Mouse (Mus musculus) kidney, embryonic 15.5 days (tissue): ENCODE data around the gene Hpn. TPM values are rescaled to one million over a fixed set of nuclear protein-coding genes. Genes with fewer than 3 reads are reported as not detected.
A peak's percentile ranks its signal among the peaks of the same experiment; 100 is the strongest.

Experiments
- ATAC-seq: fragments of 200-750 bp; cut with Nextera tagmentation; replicated peaks from 2 replicates; pipeline ENCODE4 v1.8.0; 2017; ENCODE audit warnings: moderate TSS enrichment; ENCODE audit not compliant: low FRiP score
- H3K27ac ChIP-seq: fragments of 300-500 bp; sonication (generic); 2 replicates; pipeline ENCODE4 v1.5.1; 2015; ENCODE audit warnings: mild to moderate bottlenecking, inconsistent platforms
- H3K27me3 ChIP-seq: fragments of 300-500 bp; sonication (generic); 2 replicates; pipeline ENCODE4 v1.6.1; 2015; ENCODE audit warnings: inconsistent platforms
- H3K36me3 ChIP-seq: fragments of 300-500 bp; sonication (generic); 2 replicates; pipeline ENCODE4 v1.6.1; 2015; ENCODE audit warnings: inconsistent platforms
- H3K4me1 ChIP-seq: fragments of 300-500 bp; sonication (generic); 2 replicates; pipeline ENCODE4 v1.6.1; 2015; ENCODE audit warnings: inconsistent platforms
- H3K4me2 ChIP-seq: fragments of 300-500 bp; sonication (generic); 2 replicates; pipeline ENCODE4 v1.6.1; 2015; ENCODE audit warnings: moderate library complexity, mild to moderate bottlenecking, inconsistent platforms
- H3K4me3 ChIP-seq: fragments of 300-500 bp; sonication (generic); replicated peaks from 2 replicates; pipeline ENCODE4 v1.5.1; 2015; ENCODE audit warnings: mild to moderate bottlenecking, inconsistent platforms
- H3K9ac ChIP-seq: fragments of 300-500 bp; sonication (generic); 2 replicates; pipeline ENCODE4 v1.6.1; 2015; ENCODE audit warnings: mild to moderate bottlenecking, inconsistent platforms
- H3K9me3 ChIP-seq: fragments of 300-500 bp; sonication (generic); replicated peaks from 2 replicates; pipeline ENCODE4 v1.6.1; 2016; ENCODE audit warnings: inconsistent platforms
- WGBS: fragments of 180-500 bp; shearing (Covaris S2); methylation state at CpG from one replicate; pipeline ENCODE4 v1.1.7; 2015; ENCODE audit warnings: mixed read lengths; 5-methylcytosine and 5-hydroxymethylcytosine counted together
- polyA plus RNA-seq: library from polyadenylated mRNA; unstranded; fragments of >200 nt; fragmentation: Nextera tagmentation; extraction: Ambion mirVana; gene quantifications from 2 replicates; pipeline ENCODE4 v1.2.1, GENCODE M21; 2015

Hpn gene
- polyA plus RNA-seq, 1 experiment from 2014 or later, result 45.0 TPM

- WGBS, result 89% methylated on average over 10 of the region's 10 CpGs
- no peak for ATAC-seq
- H3K27ac ChIP-seq, result no peak overlapping the region
- H3K36me3 ChIP-seq, result peaks cover 100% of the 10 kb centered on the region
- no peak overlapping the region for H3K9ac ChIP-seq
- H3K4me1 ChIP-seq, result no peaks in the 10 kb centered on the region
- no peaks in the 10 kb centered on the region for H3K27me3 ChIP-seq
- H3K4me3 ChIP-seq, result no peak overlapping the region
- no peaks in the 10 kb centered on the region for H3K9me3 ChIP-seq
- H3K4me2 ChIP-seq, result no peak overlapping the region
Observed at GRCm38 (mm10) chr7:31135717-31136116, 20.6 kb upstream of the Hpn start.

GRCm38 (mm10) chr7:31131866-31132265 lies 16.8 kb upstream of the Hpn start:
- Histone ChIP-seq H3K4me2 (no peak overlapping the region), H3K36me3 (peaks cover 87% of the 10 kb centered on the region), H3K4me1 (peaks cover 8% of the 10 kb centered on the region), H3K4me3 (no peak overlapping the region), H3K27me3 (peaks cover 16% of the 10 kb centered on the region), H3K27ac (no peak overlapping the region), H3K9me3 (no peaks in the 10 kb centered on the region), H3K9ac (no peak overlapping the region)
- WGBS, result 91% methylated on average over 4 of the region's 4 CpGs
- no peak for ATAC-seq

GRCm38 (mm10) chr7:31130841-31131240 lies 15.8 kb upstream of the Hpn start:
- no peak; the same call in 1 of the 2 replicates for ATAC-seq
- H3K27ac ChIP-seq, result no peak overlapping the region
- peaks cover 26% of the 10 kb centered on the region for H3K27me3 ChIP-seq
- H3K4me3 ChIP-seq, result no peak overlapping the region
- WGBS, result 29% methylated on average over 4 of the region's 4 CpGs
- no peak overlapping the region for H3K9ac ChIP-seq
- no peaks in the 10 kb centered on the region for H3K9me3 ChIP-seq
- peaks cover 17% of the 10 kb centered on the region for H3K4me1 ChIP-seq
- H3K4me2 ChIP-seq, result no peak overlapping the region
- H3K36me3 ChIP-seq, result peaks cover 77% of the 10 kb centered on the region

GRCm38 (mm10) chr7:31130197-31130596 lies 15.1 kb upstream of the Hpn start:
- no peak for ATAC-seq
- Histone ChIP-seq H3K36me3 (peaks cover 71% of the 10 kb centered on the region), H3K9ac (no peak overlapping the region), H3K4me3 (no peak overlapping the region), H3K4me1 (peaks cover 18% of the 10 kb centered on the region), H3K27ac (no peak overlapping the region), H3K9me3 (no peaks in the 10 kb centered on the region), H3K27me3 (peaks cover 33% of the 10 kb centered on the region), H3K4me2 (no peak overlapping the region)
- WGBS, result 97% methylated on average over 7 of the region's 7 CpGs

- 57% methylated on average over 9 of the region's 9 CpGs for WGBS
- no peak for ATAC-seq
- Histone ChIP-seq H3K27me3 (peaks cover 42% of the 10 kb centered on the region), H3K36me3 (peaks cover 51% of the 10 kb centered on the region), H3K27ac (no peak overlapping the region), H3K9ac (no peak overlapping the region), H3K9me3 (no peaks in the 10 kb centered on the region), H3K4me1 (peaks cover 18% of the 10 kb centered on the region), H3K4me2 (no peak overlapping the region), H3K4me3 (no peak overlapping the region)
Observed at GRCm38 (mm10) chr7:31128157-31128705, 13.1 kb upstream of the Hpn start.

- peaks cover 18% of the 10 kb centered on the region for H3K4me1 ChIP-seq
- peak within 1 kb of the TSS; percentile 49 for H3K9ac ChIP-seq
- peak within 1 kb of the TSS; percentile 99 for H3K4me2 ChIP-seq
- H3K27ac ChIP-seq, result no peak within 1 kb of the TSS
- WGBS, result under 1% methylated on average over 41 of the region's 60 CpGs
- no peaks in the 10 kb centered on the region for H3K9me3 ChIP-seq
- H3K27me3 ChIP-seq, result peaks cover 42% of the 10 kb centered on the region
- ATAC-seq, result peak; percentile 52
- peak within 1 kb of the TSS; percentile 61 for H3K4me3 ChIP-seq
- H3K36me3 ChIP-seq, result peaks cover 40% of the 10 kb centered on the region
Observed at GRCm38 (mm10) chr7:31126851-31127724, 12.0 kb upstream of the Hpn start, which contains the start of gene Scn1b. Gene Scn1b, minus strand, starts transcription at chr7:31127003.

GRCm38 (mm10) chr7:31126211-31126751 lies 11.2 kb upstream of the Hpn start:
- WGBS, result under 1% methylated on average over 53 of the region's 53 CpGs
- 0 out of 2 replicates have a peak, but pooled peaks have one; percentile 10 for ATAC-seq
- H3K4me2 ChIP-seq, result peak overlapping the region; percentile 99

GRCm38 (mm10) chr7:31125116-31125515 lies 10.0 kb upstream of the Hpn start:
- Histone ChIP-seq H3K27me3 (peaks cover 42% of the 10 kb centered on the region), H3K9ac (no peak overlapping the region), H3K27ac (no peak overlapping the region), H3K4me3 (no peak overlapping the region), H3K36me3 (peaks cover 20% of the 10 kb centered on the region), H3K4me2 (no peak overlapping the region), H3K4me1 (peaks cover 18% of the 10 kb centered on the region), H3K9me3 (no peaks in the 10 kb centered on the region)
- no peak for ATAC-seq
- WGBS, result 84% methylated on average over 13 of the region's 13 CpGs

More at GRCm38 (mm10) chr7:31126211-31126751, 11.2 kb upstream of the Hpn start:
- H3K27ac ChIP-seq, result no peak overlapping the region
- peaks cover 42% of the 10 kb centered on the region for H3K27me3 ChIP-seq
- H3K4me1 ChIP-seq, result peaks cover 18% of the 10 kb centered on the region
- peak overlapping the region; percentile 61 for H3K4me3 ChIP-seq
- peaks cover 32% of the 10 kb centered on the region for H3K36me3 ChIP-seq
- no peaks in the 10 kb centered on the region for H3K9me3 ChIP-seq
- peak overlapping the region; percentile 49 for H3K9ac ChIP-seq

- Histone ChIP-seq H3K27me3 (peaks cover 42% of the 10 kb centered on the region), H3K4me2 (no peak overlapping the region), H3K4me1 (peaks cover 18% of the 10 kb centered on the region), H3K9ac (no peak overlapping the region), H3K4me3 (no peak overlapping the region), H3K9me3 (no peaks in the 10 kb centered on the region), H3K36me3 (peaks cover 13% of the 10 kb centered on the region), H3K27ac (no peak overlapping the region)
- no peak for ATAC-seq
- WGBS, result 85% methylated on average over 5 of the region's 5 CpGs
Observed at GRCm38 (mm10) chr7:31124381-31124780, 9.3 kb upstream of the Hpn start.

GRCm38 (mm10) chr7:31123697-31124096 lies 8.6 kb upstream of the Hpn start:
- WGBS, result 80% methylated on average over 3 of the region's 3 CpGs
- Histone ChIP-seq H3K9me3 (no peaks in the 10 kb centered on the region), H3K27ac (no peak overlapping the region), H3K27me3 (peaks cover 42% of the 10 kb centered on the region), H3K4me2 (no peak overlapping the region), H3K9ac (no peak overlapping the region), H3K4me3 (no peak overlapping the region), H3K4me1 (peaks cover 18% of the 10 kb centered on the region), H3K36me3 (peaks cover 6% of the 10 kb centered on the region)
- ATAC-seq, result no peak

GRCm38 (mm10) chr7:31122641-31123631 lies 7.8 kb upstream of the Hpn start:
- Histone ChIP-seq H3K4me3 (no peak overlapping the region), H3K9me3 (no peaks in the 10 kb centered on the region), H3K9ac (no peak overlapping the region), H3K4me2 (no peak overlapping the region), H3K27me3 (peaks cover 35% of the 10 kb centered on the region), H3K36me3 (no peaks in the 10 kb centered on the region), H3K4me1 (peaks cover 18% of the 10 kb centered on the region), H3K27ac (no peak overlapping the region)
- 91% methylated on average over 16 of the region's 16 CpGs for WGBS
- ATAC-seq, result no peak
